Mouse (Mus musculus): ENCODE results near the gene Asnsd1.
"Not testable (repeated sequence)": the region's sequence is repeated elsewhere in the genome, so short reads cannot be mapped to it uniquely, and the experiment has no call there.

Gene Asnsd1

DNA sequence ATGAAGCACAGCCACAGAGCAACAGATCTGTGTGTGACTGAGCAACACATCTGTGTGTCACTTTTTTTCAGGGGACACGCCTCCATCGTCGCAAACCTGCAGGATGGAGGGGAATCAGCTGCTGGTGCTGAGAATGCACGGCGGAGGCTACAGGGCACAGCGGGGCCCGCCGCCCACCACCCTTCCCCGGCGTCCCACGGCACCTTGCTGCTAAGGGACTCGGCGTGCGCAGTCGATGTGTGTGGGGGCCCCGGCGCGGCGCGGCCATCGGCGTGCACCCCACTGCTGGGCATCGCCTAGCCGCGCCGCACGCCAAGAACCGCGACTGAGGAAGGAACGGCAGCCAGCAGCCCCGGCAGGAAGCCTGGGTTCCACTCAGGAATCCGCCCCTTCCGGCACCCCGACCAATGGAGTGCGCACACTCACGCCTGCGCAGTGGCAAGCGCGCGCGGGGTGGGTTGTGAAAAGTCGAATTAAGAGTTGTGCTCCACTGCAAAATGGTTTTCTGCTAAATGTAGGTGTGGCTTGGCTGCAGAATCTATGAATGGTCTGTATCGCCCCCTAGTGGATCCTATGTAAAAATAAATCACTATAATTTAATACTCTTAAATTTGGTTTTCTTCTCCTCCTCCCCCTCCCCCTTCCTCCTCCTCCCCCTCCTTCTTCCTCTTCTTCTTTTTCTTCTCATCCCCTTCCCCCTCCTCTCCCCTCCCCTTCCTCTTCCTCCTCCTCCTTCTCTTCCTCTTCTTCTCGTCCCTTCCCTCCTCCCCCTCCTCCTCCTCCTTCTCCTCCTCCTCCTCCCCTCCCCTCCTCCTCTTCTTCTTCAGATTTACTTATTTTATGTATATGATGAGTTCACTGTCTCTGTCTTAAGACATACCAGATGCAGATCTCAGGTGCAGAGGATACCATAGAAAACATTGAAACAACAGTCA is at the start of gene Asnsd1, which contains the start of the genes Asdurf and Gm28551:
Gene Asnsd1, minus strand, starts transcription at position 426 of the 935 bp plus-strand sequence.
Gene Asdurf, minus strand, starts transcription at position 293 of the 935 bp plus-strand sequence.
Gene Gm28551, minus strand, starts transcription at position 341 of the 935 bp plus-strand sequence.
- DNase-seq (ENCODE audit: low spot score), result peak; percentile 94

DNA sequence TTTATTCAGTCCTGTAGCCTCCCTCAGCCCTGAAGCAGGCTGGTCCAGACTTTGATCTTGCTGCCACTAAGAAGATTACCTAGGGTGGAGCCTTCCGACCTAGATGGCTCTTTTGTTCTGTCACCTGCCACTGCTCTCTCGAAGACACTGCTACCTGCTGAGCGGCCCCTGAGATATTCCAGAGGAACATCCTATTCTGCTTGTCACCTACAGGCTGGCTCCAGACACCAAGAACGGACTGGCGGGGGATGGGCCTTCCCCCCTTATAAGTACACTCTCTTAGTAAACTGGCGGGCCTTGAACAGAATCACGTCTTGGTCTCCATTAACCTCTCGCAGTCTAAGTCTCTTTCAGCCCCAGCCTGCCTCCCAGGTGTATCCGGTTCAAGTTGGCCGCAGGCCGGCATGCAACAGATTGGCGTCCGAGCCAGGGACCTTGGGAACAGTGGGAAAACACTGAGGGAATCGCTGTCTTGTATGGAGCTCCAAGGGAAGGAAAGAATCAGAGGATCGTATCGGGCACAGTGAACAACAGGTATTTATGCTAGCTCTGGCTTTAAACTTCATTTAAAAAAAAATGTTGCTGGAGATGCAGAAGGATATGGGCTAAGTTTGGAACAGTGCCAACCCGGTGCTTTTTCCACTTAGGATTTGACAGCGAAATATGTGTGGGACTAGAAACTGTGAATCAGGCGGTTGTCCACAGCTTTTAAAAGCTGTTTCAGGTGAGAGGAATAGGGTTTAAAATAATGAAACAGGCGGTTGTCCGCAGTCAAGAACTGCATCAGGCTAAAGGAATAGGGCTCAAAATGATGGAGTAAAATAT is 41.6 kb upstream of the Asnsd1 start:
- DNase-seq (ENCODE audit: low spot score), result not testable (repeated sequence)

DNA sequence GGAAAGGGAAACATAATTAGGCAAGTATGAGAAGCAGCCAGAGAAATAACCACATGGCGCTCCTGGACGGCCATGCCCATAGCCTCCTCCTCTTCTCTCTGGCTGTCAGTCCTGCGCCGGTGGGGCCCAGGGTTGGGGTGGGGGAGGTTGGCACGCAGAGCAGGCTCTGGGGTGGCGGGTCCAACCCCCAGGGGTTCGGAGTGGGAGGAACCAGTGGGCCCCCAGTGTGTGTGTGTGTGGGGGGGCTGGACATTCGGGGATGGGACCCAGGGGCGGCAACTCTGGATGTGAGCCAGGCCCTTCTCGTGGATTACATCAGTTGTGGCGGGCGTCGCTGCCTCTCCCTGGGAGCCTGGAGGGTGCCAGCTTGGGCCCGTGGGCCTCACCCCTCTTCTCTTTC is 36.2 kb upstream of the Asnsd1 start:
- DNase-seq (ENCODE audit: low spot score), result no peak

DNA sequence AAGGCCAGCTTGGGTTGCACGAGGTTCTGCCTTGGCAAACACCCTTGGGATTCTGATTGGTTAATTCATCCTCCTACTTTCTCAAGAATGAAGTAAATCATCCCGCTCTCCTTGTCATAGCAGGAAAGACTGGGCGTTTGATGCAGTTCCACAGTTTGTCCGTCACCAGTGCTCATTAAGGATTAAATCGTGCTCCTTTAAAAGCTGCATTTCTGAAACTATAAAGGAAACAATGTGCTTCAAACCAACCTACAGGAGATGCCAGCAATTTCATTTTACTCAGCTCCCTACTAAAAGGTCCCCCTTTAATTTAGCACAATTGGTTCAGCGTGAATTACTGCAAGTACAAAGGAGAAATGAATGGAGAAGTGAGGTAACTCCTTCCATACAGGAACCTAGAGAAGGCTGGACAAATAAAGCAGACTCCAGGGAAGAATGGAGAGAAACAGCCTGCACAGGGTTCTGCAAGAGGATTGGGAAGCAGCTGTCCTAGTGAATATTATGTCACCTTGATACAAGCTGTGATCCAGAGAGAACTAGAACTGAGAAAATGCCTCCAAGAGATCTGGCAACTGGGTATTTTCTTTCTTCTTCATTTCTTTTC is 31.6 kb upstream of the Asnsd1 start:
- DNase-seq (ENCODE audit: low spot score), result no peak

DNA sequence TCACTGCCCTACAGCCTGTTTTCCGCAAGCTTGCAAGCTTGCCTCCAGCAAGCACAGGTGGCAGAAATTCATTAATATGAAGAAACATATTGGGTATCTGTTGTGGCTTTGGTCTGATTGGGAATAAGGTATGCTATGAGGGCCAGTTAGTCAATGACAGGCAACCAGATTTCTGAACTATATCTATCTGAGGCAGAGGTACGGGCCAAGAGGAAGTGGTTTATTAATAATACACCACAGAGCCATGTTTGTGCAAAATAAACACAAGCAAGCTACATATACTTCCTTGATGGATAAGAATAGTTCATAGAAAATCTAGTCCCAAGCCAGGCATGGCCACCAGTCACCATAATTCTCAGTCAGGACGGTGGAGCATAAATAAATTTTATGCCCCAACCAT is 25.2 kb upstream of the Asnsd1 start:
- no peak for DNase-seq (ENCODE audit: low spot score)

DNA sequence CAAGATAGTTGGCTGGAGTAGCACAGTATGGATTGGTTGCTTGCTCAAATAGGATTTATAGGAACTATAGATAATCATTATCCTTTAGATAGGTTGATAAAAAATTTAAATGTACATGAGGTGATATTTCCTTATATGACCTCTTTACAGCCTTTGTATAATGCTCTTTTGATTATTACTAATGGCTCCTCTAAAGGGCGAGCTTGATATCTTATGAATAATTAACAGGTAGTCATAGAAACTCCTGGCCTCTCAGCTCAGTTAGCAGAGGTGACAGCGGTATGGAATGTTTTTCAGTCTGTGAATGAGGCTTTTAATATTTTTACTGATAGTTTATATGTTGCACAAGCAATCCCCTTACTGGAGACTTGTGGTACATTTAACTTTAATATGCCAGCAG is 23.4 kb upstream of the Asnsd1 start:
- DNase-seq (ENCODE audit: low spot score), result not testable (repeated sequence)

DNA sequence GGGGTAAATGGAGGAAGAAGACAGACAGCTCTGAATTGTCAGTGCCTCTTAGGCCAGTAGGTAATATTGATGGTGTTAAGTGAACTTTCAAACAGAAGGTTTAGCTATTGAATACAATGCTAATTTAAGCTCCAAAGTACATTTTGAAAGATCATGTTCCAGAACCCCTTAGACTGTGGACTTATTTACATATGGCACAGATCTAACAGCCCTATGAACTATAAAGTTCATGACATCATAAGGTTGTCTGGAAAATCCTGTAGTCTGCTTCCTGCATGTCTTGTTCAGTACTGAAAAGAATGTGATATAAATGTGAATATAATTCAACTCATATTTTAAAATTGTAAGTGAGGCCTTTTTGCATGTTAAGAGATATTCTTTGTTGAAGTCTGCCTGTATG is 6.4 kb upstream of the Asnsd1 start:
- no peak for DNase-seq (ENCODE audit: low spot score)

DNA sequence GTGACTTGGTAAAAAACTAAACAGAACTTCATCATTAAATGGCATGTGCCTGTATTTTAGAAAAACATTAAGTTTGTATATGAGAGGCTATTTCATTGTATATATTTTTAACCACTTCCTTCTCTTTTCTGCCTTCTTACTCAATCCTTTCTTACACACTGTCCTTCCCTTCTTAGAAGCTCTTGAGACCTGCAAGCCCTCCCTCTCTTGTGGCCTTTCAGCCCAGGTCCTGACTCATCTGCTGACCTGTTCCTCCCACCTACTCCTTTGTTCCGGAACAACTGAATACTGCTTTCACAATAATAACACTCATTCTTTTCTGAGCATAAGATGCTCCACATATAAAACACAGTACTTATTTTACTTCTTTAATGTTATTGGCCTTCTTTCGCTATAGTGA is 11.5 kb downstream of the Asnsd1 start:
- no peak for DNase-seq (ENCODE audit: low spot score)

DNA sequence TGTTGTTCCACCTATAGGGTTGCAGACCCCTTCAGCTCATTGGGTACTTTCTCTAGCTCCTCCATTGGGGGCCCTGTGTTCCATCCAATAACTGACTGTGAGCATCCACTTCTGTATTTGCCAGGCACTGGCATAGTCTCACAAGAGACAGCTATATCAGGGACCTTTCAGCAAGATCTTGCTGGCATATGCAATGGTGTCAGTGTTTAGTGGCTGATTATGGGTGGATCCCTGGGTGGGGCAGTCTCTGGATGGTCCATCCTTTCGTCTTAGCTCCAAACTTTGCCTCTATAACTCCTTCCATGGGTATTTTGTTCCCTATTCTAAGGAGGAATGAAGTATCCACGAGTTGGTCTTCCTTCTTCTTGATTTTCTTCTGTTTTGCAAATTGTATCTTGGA is 15.1 kb downstream of the Asnsd1 start:
- not testable (repeated sequence) for DNase-seq (ENCODE audit: low spot score)

DNA sequence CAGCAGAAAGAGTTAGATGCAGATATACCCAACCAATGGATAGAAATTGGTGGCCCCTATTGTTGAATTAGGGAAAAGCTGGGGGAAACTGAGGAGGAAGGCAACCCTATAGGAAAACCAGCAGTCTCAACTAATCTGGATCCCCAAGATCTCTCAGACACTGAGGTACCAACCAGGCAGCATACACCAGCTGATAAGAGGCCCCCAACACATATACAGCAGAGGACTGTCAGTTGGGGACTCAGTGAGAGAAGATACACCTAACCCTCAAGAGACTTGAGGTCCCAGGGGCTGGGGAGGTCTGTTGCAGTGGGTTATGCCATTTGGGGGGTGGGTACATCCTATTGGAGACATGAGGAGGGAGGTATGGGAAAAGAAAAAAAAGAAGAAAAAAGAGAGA is 17.1 kb downstream of the Asnsd1 start:
- DNase-seq (ENCODE audit: low spot score), result no peak

DNA sequence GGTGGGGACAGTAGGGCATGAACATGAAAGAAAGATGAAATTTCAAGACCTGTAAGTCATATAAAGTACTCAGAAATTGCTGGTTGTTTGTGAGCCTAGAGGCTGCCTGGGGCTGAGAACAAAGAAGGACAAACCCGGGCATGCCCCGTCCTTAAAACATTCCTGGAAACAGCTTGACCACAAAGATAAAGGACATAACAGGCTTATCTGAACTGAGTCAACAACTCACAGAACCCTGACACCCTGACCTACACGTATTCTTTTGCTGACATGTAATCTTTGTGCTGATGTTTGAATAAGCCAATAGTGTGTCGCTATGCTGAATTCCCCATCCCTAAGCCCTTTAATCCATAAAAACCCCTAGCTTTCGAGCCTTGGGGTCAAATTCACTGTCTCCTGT is 19.0 kb downstream of the Asnsd1 start:
- not testable (repeated sequence) for DNase-seq (ENCODE audit: low spot score)

DNA sequence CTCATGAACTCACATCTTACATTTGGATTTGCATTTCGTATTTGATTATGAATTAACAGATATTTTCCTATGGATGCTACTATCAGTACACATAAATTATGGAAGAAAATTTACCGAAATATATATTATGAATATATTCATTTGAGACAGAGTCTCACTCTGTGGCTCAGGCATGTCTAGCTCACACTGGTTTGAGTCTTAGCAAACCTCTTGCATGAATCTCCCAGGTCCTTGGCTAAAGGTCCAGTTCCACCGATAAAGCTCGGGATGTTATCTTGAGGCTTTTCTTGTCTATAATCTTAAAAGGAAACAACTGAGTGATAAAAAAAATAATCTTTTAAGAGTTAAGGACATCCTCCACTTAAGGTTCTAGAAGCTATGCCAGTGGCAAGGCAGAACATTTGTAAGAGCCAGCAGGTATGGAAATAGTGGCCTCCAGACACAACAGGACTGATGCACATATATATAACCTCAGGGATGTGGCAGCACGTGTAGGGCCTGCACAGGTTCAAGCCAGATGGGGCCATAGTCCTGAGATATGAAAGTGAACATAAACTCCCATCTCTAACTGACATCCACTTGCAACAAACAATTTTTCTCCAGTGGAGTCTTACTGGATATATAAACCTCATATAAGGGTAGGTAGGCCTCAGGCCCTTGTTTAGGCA is 27.6 kb downstream of the Asnsd1 start:
- DNase-seq (ENCODE audit: low spot score), result no peak

DNA sequence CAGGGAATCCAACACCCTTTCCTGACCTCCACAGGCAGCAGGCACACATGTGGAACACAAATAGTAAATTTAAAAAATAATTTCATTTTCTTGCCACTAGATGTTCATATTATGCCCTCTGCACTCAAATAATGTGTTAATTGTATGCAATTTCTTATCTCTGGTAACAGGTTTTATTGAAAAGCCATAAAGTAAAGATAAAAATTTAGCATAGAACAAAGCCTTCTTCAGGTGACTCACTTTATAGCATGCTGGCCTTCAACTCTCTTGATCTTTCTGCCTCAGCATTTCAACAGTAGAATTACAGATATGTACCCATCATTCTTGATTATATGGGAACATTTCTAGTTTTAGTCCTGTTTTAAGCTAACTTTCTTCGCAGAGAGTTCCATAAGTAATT is 28.3 kb downstream of the Asnsd1 start:
- DNase-seq (ENCODE audit: low spot score), result no peak

DNA sequence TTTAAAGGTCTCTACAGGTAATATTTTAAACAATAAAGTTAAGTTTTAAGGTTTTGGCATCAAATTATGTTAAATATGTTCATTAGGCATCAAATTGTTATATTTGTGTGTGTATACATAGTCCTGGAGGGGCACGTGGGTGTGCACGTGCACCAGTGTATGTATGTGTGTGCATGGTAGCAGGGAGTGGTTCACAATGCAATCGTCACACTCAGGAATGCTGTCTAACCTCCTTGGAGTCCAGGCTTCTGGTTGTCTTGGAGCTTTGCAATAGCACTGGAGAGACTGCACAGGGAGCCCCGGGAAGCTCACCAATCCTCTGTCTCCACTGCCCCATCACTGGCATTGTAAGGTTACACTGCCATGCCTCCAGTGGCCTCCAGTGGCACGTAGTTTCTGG is 29.3 kb downstream of the Asnsd1 start:
- no peak for DNase-seq (ENCODE audit: low spot score)

DNA sequence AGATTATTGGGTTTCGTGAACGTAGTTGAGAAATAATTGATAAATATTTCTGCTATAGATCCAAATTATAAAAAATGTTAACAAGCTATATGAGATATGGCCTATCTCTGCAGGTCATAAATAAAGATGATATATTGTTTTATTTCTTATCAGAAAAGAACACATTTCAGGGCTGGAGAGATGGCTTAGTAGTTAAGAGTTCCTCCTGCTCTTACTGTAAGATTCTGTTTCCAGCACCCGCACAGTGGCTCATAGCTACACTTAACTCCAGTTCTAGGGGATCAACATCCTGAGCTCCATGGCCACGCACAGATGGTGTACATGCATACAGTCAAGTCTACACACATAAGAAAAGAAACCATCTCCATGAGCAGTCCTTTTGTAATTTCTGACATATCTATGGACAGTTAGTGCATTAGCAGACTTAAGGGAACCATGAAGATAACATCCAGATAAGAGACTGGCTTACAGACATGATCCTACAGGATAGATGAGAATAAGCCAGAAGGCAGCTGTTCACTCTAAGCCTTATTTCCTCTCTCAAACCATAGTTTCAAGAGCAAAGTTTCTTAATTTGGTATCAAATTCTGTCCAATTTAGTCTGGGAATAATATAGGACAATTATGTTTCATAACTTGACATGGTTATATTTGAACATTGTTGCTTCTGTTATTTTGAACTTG is 30.7 kb downstream of the Asnsd1 start:
- DNase-seq (ENCODE audit: low spot score), result no peak

DNA sequence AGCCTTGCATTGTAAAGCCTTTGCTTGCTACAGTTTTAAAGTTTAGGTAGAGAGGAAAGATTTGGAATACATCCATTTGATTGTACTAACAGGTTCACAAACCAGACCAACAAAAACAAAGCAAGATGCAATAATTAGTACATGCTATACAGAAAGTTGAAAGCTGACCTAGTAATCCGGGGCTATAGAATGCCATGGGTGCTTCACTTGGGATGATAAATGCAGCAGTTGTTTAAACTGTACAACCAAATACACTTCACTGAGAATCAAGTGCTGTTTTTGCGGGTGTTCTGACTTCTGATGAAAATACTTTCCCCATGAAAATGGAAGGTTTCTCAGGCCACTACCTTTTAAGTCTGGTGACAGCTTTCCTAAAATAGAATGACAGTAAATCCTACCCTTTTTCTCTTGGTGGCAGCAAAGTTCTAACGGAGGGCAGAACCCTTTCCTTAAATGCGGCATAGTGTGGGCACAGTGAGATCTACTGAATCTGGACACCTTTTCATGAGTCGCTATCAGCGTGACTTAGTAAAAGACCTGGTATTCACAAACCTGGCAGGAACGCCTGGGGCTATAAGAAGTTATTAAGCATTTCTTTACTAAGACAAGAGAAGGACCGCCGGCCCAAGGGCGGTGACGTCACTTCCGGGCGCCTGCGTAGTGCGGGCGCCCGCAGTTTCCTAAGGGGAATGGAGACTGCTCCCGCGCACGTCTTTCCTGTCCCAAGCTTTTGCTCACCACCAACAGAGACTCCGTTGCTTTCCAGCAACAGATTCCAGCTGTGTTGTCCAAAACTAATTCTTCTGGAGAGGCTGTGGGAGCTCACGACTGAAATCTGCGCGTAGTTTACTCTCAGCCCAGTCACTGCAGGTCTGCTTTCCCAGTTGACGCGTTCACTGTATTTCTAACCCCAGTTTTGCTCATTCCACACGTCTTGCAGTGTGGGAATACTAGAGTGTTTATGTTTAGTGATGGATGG is 39.3 kb downstream of the Asnsd1 start, which contains the start of gene Osgepl1:
Gene Osgepl1, plus strand, starts transcription at position 636 of the 979 bp plus-strand sequence.
- peak; percentile 69 for DNase-seq (ENCODE audit: low spot score)

DNA sequence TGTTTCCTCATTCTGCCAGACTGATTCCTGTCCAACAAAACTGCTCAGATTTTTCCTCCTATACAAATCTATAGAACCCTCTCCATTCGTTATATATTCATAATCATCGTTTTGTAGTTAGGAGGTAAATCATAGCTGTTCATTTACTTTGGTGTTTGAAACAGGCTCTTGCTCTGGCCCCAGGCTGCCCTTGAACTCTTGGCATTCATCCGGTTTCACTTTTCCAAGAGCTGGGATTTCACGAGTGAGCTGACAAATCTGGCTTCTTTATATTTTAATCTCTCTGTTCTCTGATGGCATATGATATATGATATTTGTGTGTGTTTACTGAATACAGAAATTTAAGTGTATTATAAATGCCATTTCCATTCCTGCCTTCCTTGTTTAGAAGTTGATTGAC is 52.0 kb downstream of the Asnsd1 start:
- DNase-seq (ENCODE audit: low spot score), result no peak

DNA sequence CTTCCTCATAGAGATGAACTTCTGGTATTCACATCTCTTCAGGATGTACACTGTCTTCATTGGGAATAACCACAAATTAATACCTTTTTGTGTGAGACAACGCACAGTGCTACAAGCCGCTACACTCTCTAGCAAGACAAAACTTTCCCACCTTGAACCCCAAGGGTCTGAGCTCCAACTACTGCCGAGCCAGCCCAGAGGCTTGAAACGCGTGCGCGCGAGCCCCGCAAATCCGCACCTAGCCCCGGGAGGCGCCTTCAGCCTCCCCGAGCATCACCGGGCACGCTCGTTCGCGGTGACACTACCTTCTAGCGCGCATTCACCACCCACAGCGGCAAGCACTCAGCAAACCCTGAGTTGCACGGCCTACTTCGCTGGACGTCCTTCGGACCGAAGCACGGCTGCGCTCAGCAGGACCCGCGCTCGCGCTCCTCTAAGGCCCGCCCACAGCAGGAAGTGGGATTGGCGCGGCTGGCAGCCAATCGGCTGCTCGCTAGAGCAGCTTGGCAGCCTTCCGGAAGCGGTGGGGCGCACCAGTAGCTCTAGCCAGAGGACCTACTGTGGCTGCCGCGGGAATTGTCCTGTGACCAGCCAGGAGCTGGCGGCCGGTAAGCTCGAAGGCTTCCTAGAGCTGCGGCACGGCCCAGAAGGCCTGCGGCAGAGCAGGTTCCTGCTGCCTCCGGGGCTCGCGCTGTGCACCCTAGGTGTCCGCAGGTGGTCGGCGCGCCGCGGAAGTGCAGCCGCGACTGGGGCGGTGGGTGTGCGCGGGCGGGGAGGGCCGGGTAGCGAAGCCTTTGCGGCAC is 55.8 kb downstream of the Asnsd1 start, which contains the start of the genes Pms1, Ormdl1 and Gm28778:
Gene Pms1, minus strand, starts transcription at position 438 of the 803 bp plus-strand sequence.
Gene Ormdl1, plus strand, starts transcription at position 515 of the 803 bp plus-strand sequence.
Gene Gm28778, plus strand, starts transcription at position 531 of the 803 bp plus-strand sequence.
- peak; percentile 93 for DNase-seq (ENCODE audit: low spot score)

Measured in ovary, adult 18-20 months (tissue).